Mouse (Mus musculus) limb, embryonic 15.5 days (tissue): ENCODE data around the gene Lca5l. TPM values are rescaled to one million over a fixed set of nuclear protein-coding genes. Genes with fewer than 3 reads are reported as not detected.

ENCODE experiments used
- ATAC-seq: fragments of 200-750 bp; cut with Nextera tagmentation; 2 replicates; pipeline ENCODE4 v1.8.0; 2017; ENCODE audit warnings: low read depth, moderate TSS enrichment; ENCODE audit not compliant: insufficient number of reproducible peaks, low FRiP score, low TSS enrichment
- H3K27ac ChIP-seq: fragments of 300-500 bp; sonication (generic); 2 replicates; pipeline ENCODE4 v1.5.1; 2015; ENCODE audit warnings: moderate library complexity, mild to moderate bottlenecking, inconsistent platforms
- H3K27me3 ChIP-seq: fragments of 300-500 bp; sonication (generic); 2 replicates; pipeline ENCODE4 v1.6.1; 2015; ENCODE audit warnings: inconsistent platforms
- H3K36me3 ChIP-seq: fragments of 300-500 bp; sonication (generic); 2 replicates; pipeline ENCODE4 v1.6.1; 2015; ENCODE audit warnings: inconsistent platforms
- H3K4me1 ChIP-seq: fragments of 300-500 bp; sonication (generic); 2 replicates; pipeline ENCODE4 v1.6.1; 2015; ENCODE audit warnings: inconsistent platforms
- H3K4me2 ChIP-seq: fragments of 300-500 bp; sonication (generic); 2 replicates; pipeline ENCODE4 v1.6.1; 2015; ENCODE audit warnings: mild to moderate bottlenecking, inconsistent platforms
- H3K4me3 ChIP-seq: fragments of 300-500 bp; sonication (generic); 2 replicates; pipeline ENCODE4 v1.5.1; 2015; ENCODE audit warnings: mild to moderate bottlenecking, inconsistent platforms
- H3K9ac ChIP-seq: fragments of 300-500 bp; sonication (generic); 2 replicates; pipeline ENCODE4 v1.6.1; 2015; ENCODE audit warnings: inconsistent platforms
- H3K9me3 ChIP-seq: fragments of 300-500 bp; sonication (generic); 2 replicates; pipeline ENCODE4 v1.6.1; 2016; ENCODE audit warnings: inconsistent platforms
- WGBS: fragments of 180-500 bp; shearing (Covaris S2); methylation state at CpG from one replicate; pipeline ENCODE4 v1.1.7; 2015; 5-methylcytosine and 5-hydroxymethylcytosine counted together
- polyA plus RNA-seq: library from polyadenylated mRNA; unstranded; fragments of >200 nt; fragmentation: Nextera tagmentation; extraction: Ambion mirVana; gene quantifications from 2 replicates; pipeline ENCODE4 v1.2.1, GENCODE M21; 2015

Gene Lca5l
- polyA plus RNA-seq, 1 experiment from 2014 or later, result 1.6 TPM

DNA sequence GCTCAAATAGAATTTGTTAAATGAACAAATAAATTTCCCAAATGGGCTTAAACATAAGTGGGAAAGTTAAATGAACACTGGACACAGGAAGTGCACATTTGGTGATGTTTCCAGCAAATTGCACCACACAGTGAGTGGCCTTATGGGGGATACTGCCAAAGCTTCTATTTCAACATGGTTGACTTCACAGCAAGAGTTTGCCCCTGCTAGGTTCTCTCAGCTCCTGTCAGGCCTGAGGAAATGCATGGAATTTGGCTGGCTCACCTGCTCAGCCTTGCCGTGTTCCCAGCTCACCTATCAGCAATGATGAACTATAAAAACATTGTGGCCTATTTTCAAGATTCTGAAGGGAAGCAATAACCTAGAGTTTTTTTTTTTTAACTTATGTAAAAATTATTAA lies 31.1 kb downstream of the Lca5l start:
- H3K9ac ChIP-seq, result no peak overlapping the region
- no peak for ATAC-seq
- no peaks in the 10 kb centered on the region for H3K27me3 ChIP-seq
- H3K4me1 ChIP-seq, result peaks cover 11% of the 10 kb centered on the region
- no peak overlapping the region for H3K27ac ChIP-seq
- H3K4me2 ChIP-seq, result no peak overlapping the region
- no peak overlapping the region for H3K4me3 ChIP-seq
- 74% methylated on average over 1 of the region's 1 CpGs for WGBS
- H3K9me3 ChIP-seq, result no peaks in the 10 kb centered on the region
- H3K36me3 ChIP-seq, result 0 out of 2 replicates have a peak, but pooled peaks cover 3% of the 10 kb centered on the region

GRCm38 (mm10) chr16:96159794-96160346 lies 32.2 kb downstream of the Lca5l start:
- H3K9me3 ChIP-seq, result no peaks in the 10 kb centered on the region
- peak overlapping the region; percentile 96 for H3K4me2 ChIP-seq
- H3K27me3 ChIP-seq, result no peaks in the 10 kb centered on the region
- peak overlapping the region; percentile 57 for H3K4me3 ChIP-seq
- WGBS, result 72% methylated on average over 20 of the region's 20 CpGs
- peaks cover 11% of the 10 kb centered on the region for H3K4me1 ChIP-seq
- H3K9ac ChIP-seq, result peak overlapping the region; percentile 85; the same call in 1 of the 2 replicates
- peaks cover 6% of the 10 kb centered on the region; the same call in 1 of the 2 replicates for H3K36me3 ChIP-seq
- H3K27ac ChIP-seq, result peak overlapping the region; percentile 91
- ATAC-seq, result no peak

- H3K4me2 ChIP-seq, result peak overlapping the region; percentile 96
- H3K9ac ChIP-seq, result peak overlapping the region; percentile 85
- peak overlapping the region; percentile 57 for H3K4me3 ChIP-seq
- H3K36me3 ChIP-seq, result peaks cover 6% of the 10 kb centered on the region; the same call in 1 of the 2 replicates
- H3K27me3 ChIP-seq, result no peaks in the 10 kb centered on the region
- H3K9me3 ChIP-seq, result no peaks in the 10 kb centered on the region
- ATAC-seq, result peak; percentile 73
- H3K4me1 ChIP-seq, result peaks cover 11% of the 10 kb centered on the region
- under 1% methylated on average over 54 of the region's 67 CpGs for WGBS
- H3K27ac ChIP-seq, result peak overlapping the region; percentile 91
Measured at GRCm38 (mm10) chr16:96159091-96159731, 32.9 kb downstream of the Lca5l start.

DNA sequence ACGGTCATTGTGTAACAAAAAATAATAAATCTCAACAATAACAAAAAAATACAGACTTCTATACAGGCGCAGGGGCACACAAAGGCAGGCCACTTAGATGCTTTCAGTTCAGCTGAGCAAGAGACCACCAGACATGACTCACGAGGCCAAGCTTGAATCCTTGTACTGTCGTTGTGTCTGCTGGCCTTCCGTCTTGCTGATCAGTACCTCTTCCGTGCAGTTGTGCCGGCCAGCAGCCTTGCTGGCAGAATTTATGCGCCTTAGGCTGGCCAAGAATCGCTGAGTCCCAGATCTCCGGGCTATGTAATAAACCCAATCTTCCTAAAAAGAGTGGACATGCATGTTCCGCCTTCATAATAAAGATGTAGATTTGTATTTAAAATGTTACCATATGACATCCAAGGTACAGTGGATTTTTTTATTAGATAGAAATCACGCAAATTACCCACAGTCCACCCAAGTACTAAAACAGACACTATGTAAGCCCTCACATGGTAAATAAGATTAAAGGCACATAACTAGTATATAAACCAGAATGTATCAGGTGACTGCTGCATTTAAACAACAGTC lies 33.5 kb downstream of the Lca5l start:
- Histone ChIP-seq H3K9me3 (no peaks in the 10 kb centered on the region), H3K36me3 (peaks cover 8% of the 10 kb centered on the region; the same call in 1 of the 2 replicates), H3K27ac (peak overlapping the region; percentile 91), H3K4me2 (peak overlapping the region; percentile 96), H3K4me3 (peak overlapping the region; percentile 57), H3K4me1 (peaks cover 11% of the 10 kb centered on the region), H3K9ac (peak overlapping the region; percentile 85), H3K27me3 (no peaks in the 10 kb centered on the region)
- no peak for ATAC-seq
- WGBS, result 42% methylated on average over 12 of the region's 12 CpGs

GRCm38 (mm10) chr16:96157171-96157570 lies 34.9 kb downstream of the Lca5l start:
- Histone ChIP-seq H3K4me1 (peaks cover 11% of the 10 kb centered on the region), H3K9ac (no peak overlapping the region), H3K36me3 (peaks cover 13% of the 10 kb centered on the region; the same call in 1 of the 2 replicates), H3K27ac (no peak overlapping the region), H3K27me3 (no peaks in the 10 kb centered on the region), H3K9me3 (no peaks in the 10 kb centered on the region), H3K4me3 (no peak overlapping the region), H3K4me2 (no peak overlapping the region)
- WGBS, result 88% methylated on average over 11 of the region's 11 CpGs
- no peak for ATAC-seq

- Histone ChIP-seq H3K4me1 (peaks cover 18% of the 10 kb centered on the region), H3K4me2 (no peak overlapping the region), H3K27ac (peak overlapping the region; percentile 47; the same call in 1 of the 2 replicates), H3K4me3 (no peak overlapping the region), H3K36me3 (peaks cover 13% of the 10 kb centered on the region; the same call in 1 of the 2 replicates), H3K27me3 (no peaks in the 10 kb centered on the region), H3K9me3 (no peaks in the 10 kb centered on the region), H3K9ac (no peak overlapping the region)
- 71% methylated on average over 8 of the region's 8 CpGs for WGBS
- no peak for ATAC-seq
Measured at GRCm38 (mm10) chr16:96156019-96156418, 36.1 kb downstream of the Lca5l start.

GRCm38 (mm10) chr16:96154476-96154875 lies 37.6 kb downstream of the Lca5l start:
- H3K4me1 ChIP-seq, result peaks cover 10% of the 10 kb centered on the region
- H3K27me3 ChIP-seq, result no peaks in the 10 kb centered on the region
- 92% methylated on average over 2 of the region's 2 CpGs for WGBS
- H3K4me2 ChIP-seq, result no peak overlapping the region
- H3K27ac ChIP-seq, result no peak overlapping the region
- peaks cover 13% of the 10 kb centered on the region; the same call in 1 of the 2 replicates for H3K36me3 ChIP-seq
- no peaks in the 10 kb centered on the region for H3K9me3 ChIP-seq
- no peak overlapping the region for H3K4me3 ChIP-seq
- H3K9ac ChIP-seq, result no peak overlapping the region
- ATAC-seq, result no peak

GRCm38 (mm10) chr16:96151551-96151950 lies 40.5 kb downstream of the Lca5l start:
- 17% methylated on average over 9 of the region's 9 CpGs for WGBS
- Histone ChIP-seq H3K4me2 (no peak overlapping the region), H3K36me3 (peaks cover 10% of the 10 kb centered on the region; the same call in 1 of the 2 replicates), H3K9ac (no peak overlapping the region), H3K27me3 (no peaks in the 10 kb centered on the region), H3K27ac (no peak overlapping the region; the same call in 1 of the 2 replicates), H3K4me3 (no peak overlapping the region), H3K4me1 (peaks cover 9% of the 10 kb centered on the region), H3K9me3 (no peaks in the 10 kb centered on the region)
- 0 out of 2 replicates have a peak, but pooled peaks have one; percentile 52 for ATAC-seq

GRCm38 (mm10) chr16:96150995-96151394 lies 41.1 kb downstream of the Lca5l start:
- Histone ChIP-seq H3K27ac (no peak overlapping the region; the same call in 1 of the 2 replicates), H3K9me3 (no peaks in the 10 kb centered on the region), H3K4me2 (no peak overlapping the region), H3K36me3 (peaks cover 10% of the 10 kb centered on the region; the same call in 1 of the 2 replicates), H3K4me1 (peaks cover 14% of the 10 kb centered on the region), H3K4me3 (no peak overlapping the region), H3K27me3 (no peaks in the 10 kb centered on the region), H3K9ac (0 out of 2 replicates have a peak overlapping the region, but pooled peaks have one; percentile 10)
- no peak for ATAC-seq
- WGBS, result 67% methylated on average over 4 of the region's 4 CpGs

DNA sequence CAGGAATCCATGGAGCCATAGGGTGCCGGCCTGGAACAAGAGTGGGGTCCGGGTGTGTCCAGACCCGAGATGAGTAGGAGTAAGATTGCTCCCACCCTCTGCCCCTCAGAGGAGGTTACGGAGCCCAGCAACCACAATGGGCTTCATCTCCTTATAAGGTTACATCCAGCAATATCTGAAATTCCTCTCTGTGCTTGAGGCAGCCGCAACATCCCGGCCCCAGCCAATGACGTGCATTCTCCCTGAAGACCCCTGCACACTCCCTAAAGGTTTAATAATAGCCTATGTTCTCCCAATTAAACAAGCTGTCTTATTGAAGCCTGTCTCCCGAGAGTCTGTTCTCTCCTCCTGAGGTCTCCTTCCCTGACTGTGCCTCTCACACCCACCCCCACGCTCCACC lies 42.8 kb downstream of the Lca5l start:
- peaks cover 20% of the 10 kb centered on the region for H3K4me1 ChIP-seq
- no peak for ATAC-seq
- no peaks in the 10 kb centered on the region for H3K27me3 ChIP-seq
- no peaks in the 10 kb centered on the region for H3K9me3 ChIP-seq
- no peak overlapping the region for H3K4me3 ChIP-seq
- H3K27ac ChIP-seq, result no peak overlapping the region
- 0 out of 2 replicates have a peak, but pooled peaks cover 7% of the 10 kb centered on the region for H3K36me3 ChIP-seq
- H3K9ac ChIP-seq, result no peak overlapping the region
- 65% methylated on average over 9 of the region's 9 CpGs for WGBS
- no peak overlapping the region for H3K4me2 ChIP-seq

- Histone ChIP-seq H3K4me3 (no peak overlapping the region), H3K9me3 (no peaks in the 10 kb centered on the region), H3K27me3 (no peaks in the 10 kb centered on the region), H3K9ac (no peak overlapping the region), H3K27ac (no peak overlapping the region), H3K4me1 (peaks cover 20% of the 10 kb centered on the region), H3K4me2 (no peak overlapping the region), H3K36me3 (0 out of 2 replicates have a peak, but pooled peaks cover 7% of the 10 kb centered on the region)
- WGBS, result 77% methylated on average over 6 of the region's 6 CpGs
- ATAC-seq, result no peak
Measured at GRCm38 (mm10) chr16:96148834-96149233, 43.2 kb downstream of the Lca5l start.

- ATAC-seq, result no peak
Measured at GRCm38 (mm10) chr16:96145814-96146213, 46.3 kb downstream of the Lca5l start.

More at GRCm38 (mm10) chr16:96145814-96146213, 46.3 kb downstream of the Lca5l start:
- Histone ChIP-seq H3K27me3 (no peaks in the 10 kb centered on the region), H3K4me1 (peaks cover 13% of the 10 kb centered on the region), H3K4me2 (peak overlapping the region; percentile 81), H3K4me3 (peak overlapping the region; percentile 77), H3K36me3 (no peaks in the 10 kb centered on the region), H3K9ac (peak overlapping the region; percentile 58), H3K27ac (0 out of 2 replicates have a peak overlapping the region, but pooled peaks have one; percentile 28), H3K9me3 (no peaks in the 10 kb centered on the region)
- WGBS, result 1% methylated on average over 5 of the region's 5 CpGs
